Mouse (Mus musculus) heart, postnatal 0 days (tissue): Measurements from ENCODE around the gene Tpbpa.
"Not testable (repeated sequence)": the region's sequence is repeated elsewhere in the genome, so short reads cannot be mapped to it uniquely, and the experiment has no call there.

Experiments used
- CTCF ChIP-seq: IDR thresholded peaks from 2 replicates; pipeline ENCODE4 v1.5.1; 2016; ENCODE audit warnings: antibody characterized with exemption, control low read depth, low read depth
- EP300 ChIP-seq: IDR thresholded peaks from 2 replicates; pipeline ENCODE4 v1.6.1; 2016; ENCODE audit warnings: antibody characterized with exemption, low read depth

DNA sequence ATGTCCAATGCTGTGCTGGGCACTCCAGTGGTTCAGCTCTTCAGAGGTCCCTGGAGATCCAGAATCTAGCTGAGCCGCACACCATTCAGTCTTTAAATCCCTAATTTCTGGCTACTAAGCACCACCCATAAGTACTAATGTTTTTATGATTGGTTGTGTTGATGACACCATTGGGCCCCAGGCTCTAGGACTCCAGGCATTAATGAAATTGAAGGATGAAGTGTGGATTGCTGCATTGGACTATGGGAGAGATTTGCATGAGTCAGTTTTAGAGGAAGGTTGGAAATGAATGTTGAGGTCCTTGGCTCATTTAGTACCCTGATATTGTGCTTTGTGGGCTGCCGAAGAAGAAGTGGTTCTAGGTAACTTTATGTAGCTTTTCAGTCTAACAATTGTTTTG, 37.0 kb downstream of the Tpbpa start, which contains the start of gene Tpbpb:
- not testable (repeated sequence) for TF ChIP-seq CTCF, EP300
